Mouse (Mus musculus): ENCODE results near the gene Vsig10l. TPM values are rescaled to one million over a fixed set of nuclear protein-coding genes. Genes with fewer than 3 reads are reported as not detected.

The Vsig10l gene
- polyA plus RNA-seq, 1 experiment: 1.9 TPM

DNA sequence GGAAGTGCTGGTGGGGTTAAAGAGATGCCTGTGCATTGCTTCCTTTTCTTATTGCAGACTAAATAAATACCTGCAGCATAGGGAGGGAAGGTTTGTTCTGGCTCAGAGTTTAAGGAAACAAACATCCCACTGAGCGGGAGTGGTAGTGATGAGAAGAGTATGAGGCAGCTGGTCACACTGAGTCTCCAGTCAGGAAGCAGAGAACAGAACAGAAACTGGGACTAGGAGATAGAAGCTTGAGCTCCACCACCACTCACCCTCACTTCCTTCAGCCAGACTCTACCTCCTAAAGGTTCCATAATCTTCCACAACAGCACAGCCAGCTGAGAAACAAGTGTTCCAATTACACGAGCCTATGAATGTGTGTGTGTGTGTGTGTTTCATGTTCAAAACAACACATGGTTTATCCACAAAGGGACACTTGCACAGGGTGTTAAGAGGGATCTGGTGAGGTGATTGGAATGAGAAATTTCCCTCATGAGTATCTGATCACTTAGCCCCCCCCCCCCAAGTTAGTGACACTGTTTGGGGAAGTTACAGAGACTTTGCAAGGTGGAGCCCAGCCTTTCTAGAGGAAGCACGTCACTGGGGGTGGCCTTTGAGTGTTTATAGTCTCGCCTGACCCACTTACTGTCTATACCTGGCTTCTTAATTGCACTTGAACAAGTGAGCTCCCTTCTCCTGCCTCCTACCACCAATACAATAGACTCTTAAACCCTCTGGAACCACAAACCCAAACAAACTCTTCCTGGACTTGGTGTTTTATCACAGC, 48.9 kb downstream of the Vsig10l start:
- Histone ChIP-seq H3K27me3 (ENCODE audit: control insufficient read depth, insufficient read depth, low read length) (no peaks in the 10 kb centered on the region), H3K4me1 (ENCODE audit: control insufficient read depth, insufficient read depth, low read length) (no peaks in the 10 kb centered on the region), H3K27ac (ENCODE audit: insufficient read depth, low read length) (no peak overlapping the region), H3K4me3 (replicated peaks; ENCODE audit: insufficient read depth, low read depth, low read length) (no peak overlapping the region)
- TF ChIP-seq POLR2A (IDR thresholded peaks at IDR 0.05; ENCODE audit: borderline replicate concordance, insufficient read depth, low read length): no peak
- TF ChIP-seq CTCF (IDR thresholded peaks at IDR 0.05; ENCODE audit: borderline replicate concordance, insufficient read depth, low read depth, low read length): no peak
- WGBS: 56% methylated on average over 4 of the region's 4 CpGs
- no peak for DNase-seq

DNA sequence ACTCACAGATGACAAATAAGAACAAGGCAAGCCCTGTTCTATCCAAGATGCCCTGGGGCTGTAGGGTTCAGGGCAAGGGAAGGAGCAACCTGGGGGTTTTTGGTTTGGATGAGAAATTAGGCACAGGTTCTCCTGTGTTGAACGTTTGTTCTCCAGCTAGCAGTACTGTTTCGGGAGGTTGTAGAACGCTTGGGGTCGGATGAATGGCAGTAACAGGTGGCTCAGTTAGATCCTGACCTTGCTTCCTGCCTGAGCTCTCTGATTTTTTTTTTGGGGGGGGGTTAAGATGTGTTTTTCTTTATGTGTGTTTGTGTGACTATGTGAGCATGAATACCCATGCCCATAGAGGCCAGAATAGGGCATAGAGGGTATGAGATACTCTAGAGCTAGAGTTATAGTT, 49.6 kb downstream of the Vsig10l start:
- no peak for DNase-seq
- TF ChIP-seq POLR2A (IDR thresholded peaks at IDR 0.05; ENCODE audit: borderline replicate concordance, insufficient read depth, low read length) (no peak), CTCF (IDR thresholded peaks at IDR 0.05; ENCODE audit: borderline replicate concordance, insufficient read depth, low read depth, low read length) (no peak)
- H3K27ac ChIP-seq (ENCODE audit: insufficient read depth, low read length): no peak overlapping the region
- no peaks in the 10 kb centered on the region for H3K27me3 ChIP-seq (ENCODE audit: control insufficient read depth, insufficient read depth, low read length)
- H3K4me3 ChIP-seq (replicated peaks; ENCODE audit: insufficient read depth, low read depth, low read length): no peak overlapping the region
- WGBS: 81% methylated on average over 4 of the region's 4 CpGs
- H3K4me1 ChIP-seq (ENCODE audit: control insufficient read depth, insufficient read depth, low read length): no peaks in the 10 kb centered on the region

DNA sequence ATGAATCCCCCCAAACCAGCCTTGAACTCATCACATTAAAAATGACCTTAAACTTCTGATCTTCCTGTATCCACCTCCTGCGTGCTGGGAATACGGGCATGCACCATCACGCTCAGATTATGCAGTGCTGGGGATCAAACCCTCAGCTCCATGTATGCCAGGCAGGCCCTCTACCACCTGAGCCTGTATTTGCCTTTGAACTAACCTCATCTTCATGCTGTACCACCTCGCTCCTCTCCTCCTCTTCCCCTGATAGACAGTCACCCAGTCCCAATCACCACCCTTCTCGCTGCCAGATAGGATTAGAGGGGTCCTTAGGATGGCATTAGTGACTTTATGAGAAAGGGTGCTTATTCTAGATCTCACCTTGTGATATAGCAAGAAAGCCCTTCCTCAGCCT, 52.1 kb downstream of the Vsig10l start:
- Histone ChIP-seq H3K4me1 (ENCODE audit: control insufficient read depth, insufficient read depth, low read length) (peaks cover 5% of the 10 kb centered on the region; the same call in 1 of the 2 replicates), H3K4me3 (replicated peaks; ENCODE audit: insufficient read depth, low read depth, low read length) (no peak overlapping the region), H3K27ac (ENCODE audit: insufficient read depth, low read length) (no peak overlapping the region), H3K27me3 (ENCODE audit: control insufficient read depth, insufficient read depth, low read length) (no peaks in the 10 kb centered on the region)
- WGBS: 87% methylated on average over 5 of the region's 5 CpGs
- no peak for DNase-seq
- TF ChIP-seq CTCF (IDR thresholded peaks at IDR 0.05; ENCODE audit: borderline replicate concordance, insufficient read depth, low read depth, low read length) (no peak), POLR2A (IDR thresholded peaks at IDR 0.05; ENCODE audit: borderline replicate concordance, insufficient read depth, low read length) (no peak)

DNA sequence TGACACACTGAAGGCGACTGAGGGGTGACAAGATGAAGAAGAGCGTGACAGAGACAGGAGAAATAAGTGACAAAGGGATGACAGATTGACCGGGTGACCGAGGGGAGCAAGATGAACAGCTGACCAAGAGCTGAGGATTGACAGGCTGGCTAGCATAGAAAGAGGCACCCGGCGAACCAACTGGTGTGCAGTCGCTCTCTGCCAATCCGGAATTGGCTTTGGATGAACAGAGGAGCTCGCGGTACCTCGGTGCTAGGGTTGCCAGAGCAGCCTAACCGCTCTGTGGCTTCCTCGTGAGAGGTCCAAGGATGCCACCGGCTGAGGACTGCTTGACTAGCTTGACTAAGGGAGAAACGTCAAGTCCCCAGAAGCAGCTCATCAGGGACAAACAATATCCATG, 55.4 kb downstream of the Vsig10l start:
- DNase-seq: peak; percentile 21 to 50
- Histone ChIP-seq H3K4me1 (ENCODE audit: control insufficient read depth, insufficient read depth, low read length) (peaks cover 5% of the 10 kb centered on the region; the same call in 1 of the 2 replicates), H3K27ac (ENCODE audit: insufficient read depth, low read length) (peak overlapping the region; percentile 12), H3K4me3 (replicated peaks; ENCODE audit: insufficient read depth, low read depth, low read length) (peak overlapping the region; percentile 17), H3K27me3 (ENCODE audit: control insufficient read depth, insufficient read depth, low read length) (no peaks in the 10 kb centered on the region)
- WGBS: 20% methylated on average over 15 of the region's 15 CpGs
- TF ChIP-seq CTCF (IDR thresholded peaks at IDR 0.05; ENCODE audit: borderline replicate concordance, insufficient read depth, low read depth, low read length) (no peak), POLR2A (IDR thresholded peaks at IDR 0.05; ENCODE audit: borderline replicate concordance, insufficient read depth, low read length) (peak; percentile 25; the same call in 1 of the 2 replicates)

Other genes starting within 250 kb of the Vsig10l start
- 17.1 and 19.5 TPM in 2 replicates for gene Zfp715, start 149.9 kb upstream of the Vsig10l start, polyA plus RNA-seq (2012; rRNA removed)
- 0.14 and 0.31 TPM in 2 replicates for gene Siglecf, start 111.8 kb upstream of the Vsig10l start, polyA plus RNA-seq (2012; rRNA removed)
- 0.19 and 0.52 TPM in 2 replicates for gene Siglecg, start 54.9 kb upstream of the Vsig10l start, polyA plus RNA-seq (2012; rRNA removed)
- gene Lim2, start 35.5 kb upstream of the Vsig10l start, polyA plus RNA-seq (2012; rRNA removed): not detected in 2 replicates
- 0.25 and 0.27 TPM in 2 replicates for gene Nkg7, start 26.1 kb upstream of the Vsig10l start, polyA plus RNA-seq (2012; rRNA removed)
- gene Cldnd2, start 22.4 kb upstream of the Vsig10l start, polyA plus RNA-seq (2012; rRNA removed): not detected in 2 replicates
- gene Etfb, start 19.1 kb upstream of the Vsig10l start, polyA plus RNA-seq (2012; rRNA removed): 102 and 105 TPM in 2 replicates
- 0.14 and 0.88 TPM in 2 replicates for gene Gm45233, start 19.0 kb upstream of the Vsig10l start, polyA plus RNA-seq (2012; rRNA removed)
- 79.6 and 82.4 TPM in 2 replicates for gene Iglon5, start 26.9 kb downstream of the Vsig10l start, polyA plus RNA-seq (2012; rRNA removed)
- gene 4931406B18Rik, start 42.8 kb downstream of the Vsig10l start, polyA plus RNA-seq (2012; rRNA removed): not detected in 2 replicates
- 1.9 and 2.4 TPM in 2 replicates for gene Cd33, start 81.3 kb downstream of the Vsig10l start, polyA plus RNA-seq (2012; rRNA removed)
- 10.3 and 10.9 TPM in 2 replicates for gene Zfp658, start 99.1 kb downstream of the Vsig10l start, polyA plus RNA-seq (2012; rRNA removed)
- gene Zfp719, start 116.5 kb downstream of the Vsig10l start, polyA plus RNA-seq (2012; rRNA removed): 11.6 and 13.2 TPM in 2 replicates
- gene Zfp819, start 144.0 kb downstream of the Vsig10l start, polyA plus RNA-seq (2012; rRNA removed): 0.05 and 0.10 TPM in 2 replicates
- 0.13 TPM in 1 of 2 replicates, not detected in the other for gene Ceacam18, start 171.6 kb downstream of the Vsig10l start, polyA plus RNA-seq (2012; rRNA removed)
- gene Siglece, start 197.0 kb downstream of the Vsig10l start, polyA plus RNA-seq (2012; rRNA removed): 0.44 and 0.54 TPM in 2 replicates
- 9.2 and 10.0 TPM in 2 replicates for gene Ctu1, start 208.9 kb downstream of the Vsig10l start, polyA plus RNA-seq (2012; rRNA removed)
- gene Klk14, start 227.3 kb downstream of the Vsig10l start, polyA plus RNA-seq (2012; rRNA removed): not detected in 2 replicates
- not detected in 2 replicates for gene Klk13, start 249.4 kb downstream of the Vsig10l start, polyA plus RNA-seq (2012; rRNA removed)

All from cerebellum, adult 2 months (tissue).